Mouse (Mus musculus): ENCODE results near the gene Dcaf4. TPM values are rescaled to one million over a fixed set of nuclear protein-coding genes. Genes with fewer than 3 reads are reported as not detected.
A peak's percentile ranks its signal among the peaks of the same experiment; 100 is the strongest.

The Dcaf4 gene
- polyA plus RNA-seq, 1 experiment from 2014 or later: 25.7 TPM

DNA sequence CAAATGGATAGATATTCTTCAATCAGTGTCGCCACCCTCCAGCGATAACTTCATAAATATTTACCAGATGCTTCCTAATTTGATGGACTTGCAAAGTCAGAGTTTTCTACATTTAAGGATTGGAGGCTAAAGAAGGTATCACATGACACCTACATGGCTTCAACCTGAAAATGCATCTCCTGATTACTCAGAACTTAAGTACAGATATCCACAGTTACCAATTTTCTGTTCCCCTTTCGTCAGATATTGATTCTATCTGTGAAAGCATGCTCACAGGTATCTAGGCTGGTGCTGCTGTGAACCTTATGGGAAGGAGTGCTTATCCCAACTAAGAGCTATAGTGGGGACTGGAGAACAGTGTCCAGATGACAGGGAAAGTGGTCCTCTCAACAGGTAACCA, 42.3 kb downstream of the Dcaf4 start:
- WGBS: 98% methylated on average over 3 of the region's 3 CpGs

DNA sequence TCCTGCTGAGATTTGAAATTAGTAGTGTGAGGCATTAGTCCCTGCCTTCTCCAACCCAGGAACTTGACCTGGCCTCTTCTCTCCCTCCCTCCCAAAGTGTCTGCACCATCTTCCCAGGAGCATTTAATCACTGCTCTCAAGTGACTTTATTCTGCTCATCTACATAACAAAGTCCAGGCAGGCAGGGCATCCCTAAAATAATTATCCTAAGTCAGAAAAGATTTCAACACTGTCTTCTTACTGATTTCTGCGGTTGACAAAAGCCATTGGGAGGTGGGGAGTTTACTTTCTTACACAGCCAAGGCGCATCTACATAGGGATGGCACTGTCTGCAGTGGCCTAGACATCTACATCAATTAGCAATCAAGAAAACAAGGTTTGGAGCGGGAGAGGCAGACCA, 49.6 kb downstream of the Dcaf4 start:
- DNase-seq (ENCODE audit: low spot score): no peak
- Histone ChIP-seq H3K27me3 (ENCODE audit: insufficient read depth, poor library complexity, severe bottlenecking) (no peaks in the 10 kb centered on the region), H3K9me3 (no peaks in the 10 kb centered on the region), H3K4me1 (replicated peaks) (no peaks in the 10 kb centered on the region), H3K36me3 (peaks cover 93% of the 10 kb centered on the region), H3K4me3 (no peak overlapping the region), H3K27ac (no peak overlapping the region)
- WGBS: 84% methylated on average over 3 of the region's 3 CpGs

More for the DNA sequence above, 42.3 kb downstream of the Dcaf4 start:
- Histone ChIP-seq H3K27me3 (ENCODE audit: insufficient read depth, poor library complexity, severe bottlenecking) (no peaks in the 10 kb centered on the region), H3K4me3 (no peak overlapping the region), H3K36me3 (peaks cover 95% of the 10 kb centered on the region), H3K27ac (no peak overlapping the region), H3K9me3 (no peaks in the 10 kb centered on the region), H3K4me1 (replicated peaks) (no peaks in the 10 kb centered on the region)
- DNase-seq (ENCODE audit: low spot score): no peak

DNA sequence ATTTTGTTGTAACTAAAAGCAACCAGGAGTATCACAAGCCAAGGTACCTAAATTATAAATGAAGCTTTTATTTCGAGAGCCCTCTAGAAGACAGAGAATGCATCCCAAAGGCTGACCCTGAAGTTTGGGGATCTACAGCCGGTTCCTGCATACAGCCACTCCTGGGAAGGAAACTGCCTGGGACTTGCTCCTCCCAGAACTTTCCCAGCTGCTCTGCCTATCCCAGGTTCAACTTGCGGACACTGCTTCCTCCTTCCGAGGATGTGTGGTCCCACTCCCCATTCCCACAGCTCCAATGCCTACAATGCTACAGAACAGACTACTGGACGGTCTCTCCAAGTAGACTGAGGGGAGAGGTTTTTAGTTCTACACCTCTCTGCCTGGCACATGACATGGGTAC, 52.5 kb downstream of the Dcaf4 start:
- 91% methylated on average over 5 of the region's 5 CpGs for WGBS
- Histone ChIP-seq H3K27ac (no peak overlapping the region), H3K36me3 (peaks cover 91% of the 10 kb centered on the region), H3K4me1 (replicated peaks) (no peaks in the 10 kb centered on the region), H3K9me3 (no peaks in the 10 kb centered on the region), H3K27me3 (ENCODE audit: insufficient read depth, poor library complexity, severe bottlenecking) (no peaks in the 10 kb centered on the region), H3K4me3 (no peak overlapping the region)
- DNase-seq (ENCODE audit: low spot score): no peak

GRCm38 (mm10) chr12:83577445-83577844, 57.2 kb downstream of the Dcaf4 start:
- Histone ChIP-seq H3K4me3 (no peak overlapping the region), H3K4me1 (replicated peaks) (peaks cover 15% of the 10 kb centered on the region; the same call in 1 of the 2 replicates), H3K9me3 (no peaks in the 10 kb centered on the region), H3K27me3 (ENCODE audit: insufficient read depth, poor library complexity, severe bottlenecking) (no peaks in the 10 kb centered on the region), H3K36me3 (peaks cover 70% of the 10 kb centered on the region), H3K27ac (no peak overlapping the region)
- WGBS: 95% methylated on average over 5 of the region's 5 CpGs
- no peak for DNase-seq (ENCODE audit: low spot score)

DNA sequence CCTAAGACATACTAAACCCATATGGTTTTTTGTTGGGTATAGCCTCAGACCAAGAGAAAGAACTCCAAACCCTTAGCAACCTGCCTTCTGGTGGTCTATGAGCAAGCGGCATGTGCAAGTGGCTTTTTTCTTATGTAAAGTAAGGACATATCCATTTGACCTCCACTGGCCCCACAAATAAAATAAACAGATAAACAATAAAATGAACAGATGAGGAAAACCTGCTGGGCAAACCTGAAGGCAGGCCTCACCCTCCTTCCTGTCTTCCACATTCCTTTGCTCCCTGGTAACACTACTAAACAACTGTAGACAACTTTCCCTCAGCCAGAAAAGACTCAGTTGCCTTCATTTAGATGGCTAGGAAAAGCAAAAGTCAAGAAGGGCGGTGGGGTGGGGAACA, 58.1 kb downstream of the Dcaf4 start:
- Histone ChIP-seq H3K36me3 (peaks cover 63% of the 10 kb centered on the region), H3K9me3 (no peaks in the 10 kb centered on the region), H3K27me3 (ENCODE audit: insufficient read depth, poor library complexity, severe bottlenecking) (no peaks in the 10 kb centered on the region), H3K27ac (no peak overlapping the region), H3K4me1 (replicated peaks) (peaks cover 22% of the 10 kb centered on the region; the same call in 1 of the 2 replicates), H3K4me3 (no peak overlapping the region)
- DNase-seq (ENCODE audit: low spot score): no peak
- whole genome bisulfite sequencing: 83% methylated on average over 2 of the region's 2 CpGs

DNA sequence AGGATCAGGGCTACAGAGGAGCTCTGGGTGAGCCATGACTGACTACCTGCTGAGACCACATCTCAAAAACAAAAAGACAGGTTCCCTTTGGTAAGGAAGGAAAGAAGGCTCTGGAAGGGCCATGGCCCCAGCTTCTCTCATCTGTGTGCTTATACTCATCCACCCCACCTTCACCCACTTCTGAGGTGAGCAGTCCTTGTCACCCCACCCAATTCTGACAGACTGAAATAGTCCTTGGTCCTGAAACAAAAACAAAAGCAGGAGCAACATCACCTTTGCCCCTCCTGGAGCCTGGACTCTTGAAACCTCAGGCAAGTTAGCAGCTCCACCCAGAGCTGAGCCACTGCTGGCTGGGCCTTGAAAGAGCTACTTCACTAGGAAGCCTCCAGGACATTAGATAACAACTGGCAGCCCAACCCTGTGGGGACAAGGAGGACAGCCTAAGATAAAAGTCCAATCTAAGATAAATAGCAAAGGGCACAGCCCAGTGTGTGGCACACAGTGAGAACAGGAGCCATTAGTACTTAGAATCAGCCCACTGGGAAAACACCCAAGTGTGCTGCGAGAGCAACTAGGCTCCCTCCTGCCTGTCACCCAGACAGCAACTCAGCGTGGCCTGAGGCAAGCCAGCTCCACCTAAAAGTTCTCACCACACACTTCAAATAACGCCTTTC, 58.8 kb downstream of the Dcaf4 start:
- 54% methylated on average over 3 of the region's 3 CpGs for WGBS
- Histone ChIP-seq H3K27me3 (ENCODE audit: insufficient read depth, poor library complexity, severe bottlenecking) (no peaks in the 10 kb centered on the region), H3K27ac (peak overlapping the region; percentile 9; the same call in 1 of the 2 replicates), H3K9me3 (no peaks in the 10 kb centered on the region), H3K4me1 (replicated peaks) (peaks cover 22% of the 10 kb centered on the region; the same call in 1 of the 2 replicates), H3K36me3 (peaks cover 62% of the 10 kb centered on the region), H3K4me3 (no peak overlapping the region)
- DNase-seq (ENCODE audit: low spot score): no peak

DNA sequence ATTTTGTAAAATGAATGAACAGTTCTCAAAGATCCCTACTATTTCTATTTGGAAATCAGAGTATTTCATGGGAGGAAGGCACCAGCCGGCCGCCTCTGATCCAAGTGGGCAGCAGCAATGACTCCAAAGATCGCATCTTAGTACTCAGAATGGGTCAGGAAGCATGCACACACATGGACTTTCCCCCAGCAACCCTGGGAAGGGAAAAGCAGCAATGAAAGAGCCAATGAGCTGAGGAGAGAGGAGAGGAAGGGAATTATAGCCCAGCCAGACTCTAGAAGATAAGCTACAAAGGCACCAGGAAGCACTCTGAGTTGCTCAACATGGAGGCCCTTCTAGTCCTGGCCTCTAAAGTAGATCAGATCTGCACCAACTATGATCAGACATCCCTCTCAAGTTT, 60.0 kb downstream of the Dcaf4 start:
- H3K27ac ChIP-seq: no peak overlapping the region
- peaks cover 62% of the 10 kb centered on the region for H3K36me3 ChIP-seq
- H3K9me3 ChIP-seq: no peaks in the 10 kb centered on the region
- 94% methylated on average over 3 of the region's 3 CpGs for WGBS
- H3K4me3 ChIP-seq: no peak overlapping the region
- no peaks in the 10 kb centered on the region for H3K27me3 ChIP-seq (ENCODE audit: insufficient read depth, poor library complexity, severe bottlenecking)
- H3K4me1 ChIP-seq (replicated peaks): peaks cover 22% of the 10 kb centered on the region; the same call in 1 of the 2 replicates
- no peak for DNase-seq (ENCODE audit: low spot score)

DNA sequence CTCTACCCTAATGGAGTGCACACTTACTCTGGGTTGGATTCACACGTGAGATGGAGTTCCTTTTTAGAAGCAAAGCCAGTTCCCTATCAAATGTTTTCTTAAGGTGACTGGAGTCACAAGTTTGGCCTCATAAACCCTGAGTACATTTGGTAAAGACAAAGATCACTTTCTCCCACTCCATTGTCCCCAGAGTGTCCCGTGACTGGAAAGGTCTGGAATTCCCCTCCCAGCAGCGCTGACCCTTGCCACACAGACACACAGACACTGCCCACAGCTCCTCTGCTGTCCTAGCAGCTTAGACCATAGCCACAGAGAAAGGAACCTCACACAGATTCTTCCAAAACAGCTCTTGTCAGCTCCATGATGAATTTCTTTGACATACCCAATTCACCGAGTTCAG, 61.8 kb downstream of the Dcaf4 start:
- 66% methylated on average over 4 of the region's 4 CpGs for whole genome bisulfite sequencing
- peaks cover 62% of the 10 kb centered on the region for H3K36me3 ChIP-seq
- no peak overlapping the region for H3K4me3 ChIP-seq
- H3K9me3 ChIP-seq: no peaks in the 10 kb centered on the region
- DNase-seq (ENCODE audit: low spot score): no peak
- no peaks in the 10 kb centered on the region for H3K27me3 ChIP-seq (ENCODE audit: insufficient read depth, poor library complexity, severe bottlenecking)
- no peak overlapping the region for H3K27ac ChIP-seq
- peaks cover 22% of the 10 kb centered on the region; the same call in 1 of the 2 replicates for H3K4me1 ChIP-seq (replicated peaks)

DNA sequence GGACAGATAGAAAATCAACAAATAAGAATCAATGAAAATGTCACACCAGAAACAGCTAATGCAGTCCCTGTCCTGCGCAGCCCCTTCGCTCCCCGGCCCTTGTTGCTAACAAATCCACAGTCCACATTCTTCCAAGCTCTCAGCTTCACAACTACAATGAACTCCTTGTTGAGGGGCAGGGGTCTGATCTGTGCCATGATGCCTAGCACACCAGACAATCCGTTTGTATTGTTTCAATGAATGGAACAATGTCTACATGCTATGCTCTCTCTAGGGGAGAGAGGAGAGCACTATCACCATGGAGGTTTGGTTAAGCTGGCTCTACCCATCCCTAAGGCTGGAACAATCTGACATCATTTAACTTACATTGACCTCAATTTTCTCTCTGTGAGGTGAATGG, 62.5 kb downstream of the Dcaf4 start:
- peaks cover 22% of the 10 kb centered on the region; the same call in 1 of the 2 replicates for H3K4me1 ChIP-seq (replicated peaks)
- DNase-seq (ENCODE audit: low spot score): no peak
- H3K36me3 ChIP-seq: peaks cover 62% of the 10 kb centered on the region
- 73% methylated on average over 4 of the region's 4 CpGs for WGBS
- no peaks in the 10 kb centered on the region for H3K9me3 ChIP-seq
- H3K4me3 ChIP-seq: no peak overlapping the region
- H3K27ac ChIP-seq: no peak overlapping the region
- no peaks in the 10 kb centered on the region for H3K27me3 ChIP-seq (ENCODE audit: insufficient read depth, poor library complexity, severe bottlenecking)

DNA sequence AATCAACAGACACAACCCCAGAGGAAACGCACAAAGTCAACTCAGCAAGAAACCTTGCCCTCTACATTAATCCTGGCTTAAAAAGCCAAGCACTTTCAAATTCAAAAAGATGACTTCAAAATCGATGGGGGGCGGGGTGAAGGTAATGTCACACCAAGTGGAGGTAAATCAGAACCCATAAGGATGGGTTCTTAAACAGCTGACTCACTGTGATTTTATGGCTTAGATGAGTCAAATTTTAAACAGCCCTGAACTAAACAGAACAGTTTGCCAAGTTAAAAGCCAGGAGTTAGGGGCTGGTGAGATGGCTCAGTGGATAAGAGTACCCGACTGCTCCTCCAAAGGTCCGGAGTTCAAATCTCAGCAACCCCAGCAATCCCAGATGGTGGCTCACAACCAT, 66.4 kb downstream of the Dcaf4 start:
- Histone ChIP-seq H3K4me3 (no peak overlapping the region), H3K27me3 (ENCODE audit: insufficient read depth, poor library complexity, severe bottlenecking) (no peaks in the 10 kb centered on the region), H3K9me3 (no peaks in the 10 kb centered on the region), H3K36me3 (peaks cover 81% of the 10 kb centered on the region), H3K27ac (no peak overlapping the region), H3K4me1 (replicated peaks) (0 out of 2 replicates have a peak, but pooled peaks cover 10% of the 10 kb centered on the region)
- no peak for DNase-seq (ENCODE audit: low spot score)
- 95% methylated on average over 5 of the region's 5 CpGs for WGBS

Other genes with a start within 250 kb of the Dcaf4 start
- gene Dpf3, start 32.8 kb upstream of the Dcaf4 start, polyA plus RNA-seq (2016; fragmentation: Nextera tagmentation; extraction: Ambion mirVana): 5.3 and 10.5 TPM in 2 replicates
- 22.0 and 25.3 TPM in 2 replicates for gene Zfyve1, start 76.8 kb downstream of the Dcaf4 start, polyA plus RNA-seq (2016; fragmentation: Nextera tagmentation; extraction: Ambion mirVana)
- gene Rbm25, start 110.8 kb downstream of the Dcaf4 start, polyA plus RNA-seq (2016; fragmentation: Nextera tagmentation; extraction: Ambion mirVana): 203 and 270 TPM in 2 replicates
- gene Psen1, start 167.7 kb downstream of the Dcaf4 start, polyA plus RNA-seq (2016; fragmentation: Nextera tagmentation; extraction: Ambion mirVana): 68.0 and 70.4 TPM in 2 replicates
- gene Papln, start 243.2 kb downstream of the Dcaf4 start, polyA plus RNA-seq (2016; fragmentation: Nextera tagmentation; extraction: Ambion mirVana): 0.04 and 0.14 TPM in 2 replicates